In genomic region chr2:72372136-72372535, GRCm38 (mm10) we compare ENCODE assay signal across 29 mouse cellular contexts.
DNase-seq lines count a peak whose midpoint lies in the region; ATAC-seq and TF ChIP-seq lines count a peak whose summit lies in the region.
"Had no signal": no experiment of that assay in that cellular context is flagged by ENCODE, and none has a peak within 500 bp of the region (broad histone marks: within the 10 kb centered on the region; RNA-seq: fewer than 3 reads in every experiment).

No protein-coding gene starts in this region.

- no peak overlapping the region for H3K4me2 ChIP-seq in intestine, postnatal 0 days (replicated peaks; ENCODE audit: low read depth)
- H3K4me2 ChIP-seq: embryonic facial prominence, embryonic 13.5 days; limb, embryonic 12.5 days; liver, embryonic 15.5 days; lung, embryonic 14.5 days; midbrain, embryonic 11.5 days; neural tube, embryonic 12.5 days had no signal

- H3K9ac ChIP-seq in intestine, postnatal 0 days (ENCODE audit: low read depth, low read length), result no peak overlapping the region
- H3K9ac ChIP-seq: embryonic facial prominence, embryonic 13.5 days; forebrain, postnatal 0 days; limb, embryonic 12.5 days; liver, embryonic 15.5 days; lung, embryonic 14.5 days; neural tube, embryonic 12.5 days had no signal

- TF ChIP-seq POLR2A in bone marrow macrophage, adult 2 months (IDR thresholded peaks at IDR 0.05; ENCODE audit: borderline replicate concordance, low read depth, low read length), result no peak

- H3K27ac ChIP-seq in bone marrow macrophage, adult 2 months (ENCODE audit: insufficient read depth, low read depth, low read length), result peak overlapping the region; percentile 81
- peak overlapping the region; percentile 27 for H3K27ac ChIP-seq in macrophage
- no peak overlapping the region for H3K27ac ChIP-seq in intestine, postnatal 0 days (ENCODE audit: low read depth, low read length)
- H3K27ac ChIP-seq: embryonic facial prominence, embryonic 13.5 days; kidney, postnatal 0 days; limb, embryonic 12.5 days; liver, embryonic 15.5 days; neural tube, embryonic 12.5 days had no signal

- 62% methylated on average over 13 of the region's 13 CpGs for WGBS in macrophage (ENCODE audit: missing documents)
- 89% methylated on average over 13 of the region's 13 CpGs for WGBS in intestine, postnatal 0 days

- H3K79me2 ChIP-seq in macrophage (ENCODE audit: inconsistent target), result no peaks in the 10 kb centered on the region

- H3K27me3 ChIP-seq in intestine, postnatal 0 days (replicated peaks; ENCODE audit: control insufficient read depth, insufficient read depth, low read length), result no peaks in the 10 kb centered on the region
- H3K27me3 ChIP-seq: embryonic facial prominence, embryonic 13.5 days; limb, embryonic 12.5 days; liver, embryonic 15.5 days; neural tube, embryonic 12.5 days had no signal

- H3K9me3 ChIP-seq in intestine, postnatal 0 days (ENCODE audit: control insufficient read depth), result no peaks in the 10 kb centered on the region
- H3K9me3 ChIP-seq: embryonic facial prominence, embryonic 13.5 days; limb, embryonic 12.5 days; liver, embryonic 15.5 days; neural tube, embryonic 12.5 days had no signal

- no peaks in the 10 kb centered on the region for H3K36me3 ChIP-seq in macrophage (ENCODE audit: inconsistent target)
- H3K36me3 ChIP-seq in intestine, postnatal 0 days (ENCODE audit: control insufficient read depth, insufficient read depth), result peaks cover 13% of the 10 kb centered on the region; the same call in 1 of the 2 replicates
- H3K36me3 ChIP-seq: neural tube, embryonic 12.5 days had no signal

- H3K4me1 ChIP-seq in bone marrow macrophage, adult 2 months (ENCODE audit: control insufficient read depth, insufficient read depth, low read length), result peaks cover 71% of the 10 kb centered on the region
- no peaks in the 10 kb centered on the region; the same call in 1 of the 2 replicates for H3K4me1 ChIP-seq in intestine, postnatal 0 days (replicated peaks; ENCODE audit: control insufficient read depth, insufficient read depth, low read length)
- H3K4me1 ChIP-seq: neural tube, embryonic 12.5 days had no signal

- H3K4me3 ChIP-seq in bone marrow macrophage, adult 2 months (ENCODE audit: insufficient read depth, low read length), result no peak overlapping the region
- H3K4me3 ChIP-seq in macrophage (ENCODE audit: inconsistent target), result no peak overlapping the region
- no peak overlapping the region for H3K4me3 ChIP-seq in intestine, postnatal 0 days (ENCODE audit: low read depth, low read length)
- H3K4me3 ChIP-seq: embryonic facial prominence, embryonic 13.5 days; erythroblast, embryonic 14.5 days; limb, embryonic 12.5 days; liver, embryonic 15.5 days; neural tube, embryonic 12.5 days had no signal

- ATAC-seq in intestine, postnatal 0 days, result no peak
- ATAC-seq: forebrain, postnatal 0 days; hindbrain, embryonic 16.5 days; midbrain, embryonic 16.5 days had no signal

- DNase-seq in layer of hippocampus, adult 11-12 months (ENCODE audit: low spot score), result peak; percentile 44
- no peak for DNase-seq in layer of hippocampus, adult 9-10 months (ENCODE audit: low spot score)
- DNase-seq in brain, adult 2 months (ENCODE audit: low read depth, low spot score), result peak; percentile 42
- no peak for DNase-seq in kidney, postnatal 10 days
- no peak for DNase-seq in adrenal gland, adult (ENCODE audit: inconsistent age in 2 of 2, low spot score in 1 of 2)
- DNase-seq: adrenal gland, adult 2 months; adrenal gland, postnatal 36 days; B cell, adult 2 months; cerebellum, adult 9-11 months; embryo, embryonic 11 days; forebrain, postnatal 0 days; gastrocnemius, postnatal 36 days; kidney, adult 2 months; lung, embryonic 14.5 days; right cerebral cortex, adult 18-20 months; spleen, adult 18-20 months; thymus, postnatal 14 days had no signal

- no peak for TF ChIP-seq CTCF in bone marrow macrophage, adult 2 months (IDR thresholded peaks at IDR 0.05; ENCODE audit: low read depth, low read length)
- TF ChIP-seq CTCF in intestine, postnatal 0 days (IDR thresholded peaks at IDR 0.05; ENCODE audit: low read depth), result no peak

Comparison
In these comparisons a context has a peak if more than half of its experiments do, and no peak if none do; other contexts are left out.
1. DNase-seq: peak in layer of hippocampus, adult 11-12 months (single experiment) and brain, adult 2 months (single experiment); none in layer of hippocampus, adult 9-10 months (single experiment), kidney, postnatal 10 days (single experiment) and adrenal gland, adult (0 of 2).